ENCODE assay signal across 17 mouse cellular contexts in the genomic region with DNA sequence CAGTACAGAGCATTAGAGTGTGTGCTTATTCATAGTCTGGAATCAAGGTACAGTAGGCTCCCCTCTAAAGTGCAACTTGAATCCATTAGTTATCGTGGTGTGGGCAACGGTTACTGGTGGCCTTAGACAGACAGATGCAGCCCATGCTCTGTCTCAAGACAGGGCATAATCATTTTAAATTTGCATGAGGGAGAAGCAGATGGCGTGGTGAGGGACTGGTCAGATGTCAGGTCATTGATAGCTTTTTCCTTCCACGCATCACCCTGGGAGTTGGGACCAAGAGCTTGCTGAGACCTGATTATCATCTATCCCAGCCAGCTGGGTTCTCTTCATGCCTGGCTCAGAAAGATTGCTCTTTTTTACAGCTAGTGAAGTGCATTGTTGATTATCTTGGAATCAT. TPM values are rescaled to one million over a fixed set of nuclear protein-coding genes. Genes with fewer than 3 reads are reported as not detected.
DNase-seq lines count a peak whose midpoint lies in the region; ATAC-seq lines count a peak whose summit lies in the region.
"Had no signal": no experiment of that assay in that cellular context is flagged by ENCODE, and none has a peak within 500 bp of the region (broad histone marks: within the 10 kb centered on the region; RNA-seq: fewer than 3 reads in every experiment).

No protein-coding gene starts in this region.

- ATAC-seq in heart, embryonic 13.5 days (ENCODE audit: extremely low read depth, insufficient number of reproducible peaks, low FRiP score, low TSS enrichment), result no peak
- no peak for ATAC-seq in neural tube, embryonic 11.5 days (ENCODE audit: insufficient read depth, low FRiP score, low TSS enrichment)
- ATAC-seq in frontal cortex, adult (ENCODE audit: low TSS enrichment), result no peak
- ATAC-seq: intestine, embryonic 15.5 days had no signal

- DNase-seq in cerebellum, postnatal 10 days, result peak; percentile 46 to 64
- DNase-seq in cerebellum, postnatal 14 days, result no peak
- DNase-seq in heart, adult 8-10 months (ENCODE audit: low spot score), result no peak
- DNase-seq in neural tube, embryonic 11.5 days (ENCODE audit: low spot score), result no peak
- DNase-seq in neural tube, embryonic 10.5 days (ENCODE audit: extremely low spot score, low spot score), result no peak
- DNase-seq in retina, postnatal 1 day, result peak; percentile 60
- DNase-seq: adrenal gland, postnatal 14 days; cerebellum, adult 9-11 months; lung, postnatal 14 days; thymus, postnatal 36 days had no signal

- no peak overlapping the region for H3K4me2 ChIP-seq in heart, embryonic 13.5 days
- H3K4me2 ChIP-seq in neural tube, embryonic 11.5 days (ENCODE audit: low read depth), result no peak overlapping the region
- H3K4me2 ChIP-seq: embryonic facial prominence, embryonic 12.5 days; intestine, embryonic 15.5 days; limb, embryonic 13.5 days; liver, embryonic 15.5 days had no signal

- H3K27ac ChIP-seq in heart, embryonic 13.5 days (replicated peaks), result peak overlapping the region; percentile 99
- peak overlapping the region; percentile 82; the same call in 1 of the 2 replicates for H3K27ac ChIP-seq in neural tube, embryonic 11.5 days (ENCODE audit: low read depth, low read length)
- H3K27ac ChIP-seq: embryonic facial prominence, embryonic 12.5 days; liver, embryonic 15.5 days had no signal

- peaks cover 97% of the 10 kb centered on the region for H3K4me1 ChIP-seq in heart, embryonic 13.5 days
- H3K4me1 ChIP-seq in neural tube, embryonic 11.5 days (ENCODE audit: control insufficient read depth, insufficient read depth, low read length), result peaks cover 45% of the 10 kb centered on the region
- H3K4me1 ChIP-seq: liver, embryonic 15.5 days had no signal

- H3K9me3 ChIP-seq in heart, embryonic 13.5 days, result no peaks in the 10 kb centered on the region
- no peaks in the 10 kb centered on the region for H3K9me3 ChIP-seq in neural tube, embryonic 11.5 days (ENCODE audit: control insufficient read depth, low read length)
- H3K9me3 ChIP-seq: embryonic facial prominence, embryonic 12.5 days; intestine, embryonic 15.5 days; limb, embryonic 13.5 days; liver, embryonic 15.5 days had no signal

- no peaks in the 10 kb centered on the region for H3K27me3 ChIP-seq in heart, embryonic 13.5 days (replicated peaks)
- H3K27me3 ChIP-seq in neural tube, embryonic 11.5 days (ENCODE audit: control insufficient read depth, insufficient read depth, low read length), result no peaks in the 10 kb centered on the region
- H3K27me3 ChIP-seq: CH12.LX; embryonic facial prominence, embryonic 12.5 days; intestine, embryonic 15.5 days; limb, embryonic 13.5 days; liver, embryonic 15.5 days had no signal

- H3K4me3 ChIP-seq in heart, embryonic 13.5 days, result no peak overlapping the region
- H3K4me3 ChIP-seq in neural tube, embryonic 11.5 days (ENCODE audit: low read depth, low read length), result no peak overlapping the region
- H3K4me3 ChIP-seq: embryonic facial prominence, embryonic 12.5 days; intestine, embryonic 15.5 days; limb, embryonic 13.5 days; liver, embryonic 15.5 days had no signal

- 43% methylated on average over 4 of the region's 4 CpGs for WGBS in heart, embryonic 13.5 days
- WGBS in neural tube, embryonic 11.5 days, result 49% methylated on average over 4 of the region's 4 CpGs

- H3K36me3 ChIP-seq in heart, embryonic 13.5 days, result no peaks in the 10 kb centered on the region; the same call in 1 of the 2 replicates
- H3K36me3 ChIP-seq in neural tube, embryonic 11.5 days (ENCODE audit: control insufficient read depth, insufficient read depth, low read length), result no peaks in the 10 kb centered on the region
- H3K36me3 ChIP-seq: embryonic facial prominence, embryonic 12.5 days; intestine, embryonic 15.5 days; liver, embryonic 15.5 days had no signal

- peak overlapping the region; percentile 42; the same call in 1 of the 2 replicates for H3K9ac ChIP-seq in heart, embryonic 13.5 days
- no peak overlapping the region for H3K9ac ChIP-seq in neural tube, embryonic 11.5 days (ENCODE audit: low read length)
- H3K9ac ChIP-seq: embryonic facial prominence, embryonic 12.5 days; intestine, embryonic 15.5 days; liver, embryonic 15.5 days had no signal

RNA-seq across cellular contexts. Expression of gene Afap1, which starts 27.0 kb away (rescaled TPM):
- polyA plus RNA-seq in heart, embryonic 13.5 days (2015; fragmentation: Nextera tagmentation; extraction: Ambion mirVana), result 24.9 and 26.9 TPM in 2 replicates
- total RNA-seq in heart, adult 8-10 months (2022), result 10 to 100 TPM; 16.3 to 21.5 (median 20.7) TPM
- 57.8 and 61.8 TPM in 2 replicates for polyA plus RNA-seq in neural tube, embryonic 11.5 days (2014; fragmentation: Nextera tagmentation; extraction: Ambion mirVana)

Comparison
In these comparisons a context has a peak if more than half of its experiments do, and no peak if none do; other contexts are left out.
1. DNase-seq: peak in cerebellum, postnatal 10 days (2 of 2) and retina, postnatal 1 day (single experiment); none in cerebellum, postnatal 14 days (0 of 2), heart, adult 8-10 months (single experiment), neural tube, embryonic 11.5 days (single experiment) and neural tube, embryonic 10.5 days (single experiment).